Mouse (Mus musculus): ENCODE measurements around the gene Rreb1. TPM values are rescaled to one million over a fixed set of nuclear protein-coding genes. Genes with fewer than 3 reads are reported as not detected.

Gene Rreb1
- polyA plus RNA-seq, 1 experiment from 2014 or later, result 2.6 TPM

DNA sequence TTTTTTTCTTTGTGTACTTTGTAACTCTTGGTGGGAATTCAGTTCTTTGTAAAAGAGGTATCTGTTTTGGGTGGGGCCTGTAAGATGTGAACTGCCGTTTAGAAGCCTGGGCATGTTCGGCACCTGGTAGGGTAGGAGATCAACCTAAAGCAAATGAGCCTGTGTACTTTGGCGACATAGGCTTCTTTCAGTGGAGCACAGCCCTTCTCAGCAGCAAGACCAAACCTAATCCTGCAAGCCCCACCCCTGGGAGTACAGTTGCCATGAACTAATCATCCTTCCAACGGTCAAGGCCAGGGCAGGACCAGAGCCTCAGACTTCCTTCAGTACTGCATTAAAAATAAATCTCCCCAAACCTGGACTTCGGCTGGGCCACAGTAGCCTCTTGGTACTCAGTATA lies 101.4 kb downstream of the Rreb1 start:
- H3K4me2 ChIP-seq (ENCODE audit: low read length), result no peak overlapping the region
- H3K4me3 ChIP-seq (ENCODE audit: low read depth, low read length), result no peak overlapping the region
- no peaks in the 10 kb centered on the region for H3K9me3 ChIP-seq (replicated peaks; ENCODE audit: control insufficient read depth, low read length, poor library complexity, severe bottlenecking)
- no peaks in the 10 kb centered on the region; the same call in 1 of the 2 replicates for H3K4me1 ChIP-seq (ENCODE audit: control insufficient read depth, insufficient read depth, low read length)
- no peak for ATAC-seq
- H3K27me3 ChIP-seq (ENCODE audit: control insufficient read depth, insufficient read depth, low read depth, low read length), result no peaks in the 10 kb centered on the region
- H3K27ac ChIP-seq (ENCODE audit: low read length), result no peak overlapping the region
- 74% methylated on average over 5 of the region's 5 CpGs for WGBS
- no peaks in the 10 kb centered on the region for H3K36me3 ChIP-seq (ENCODE audit: control insufficient read depth, insufficient read depth, low read length)
- no peak overlapping the region for H3K9ac ChIP-seq (ENCODE audit: low read depth, low read length)

DNA sequence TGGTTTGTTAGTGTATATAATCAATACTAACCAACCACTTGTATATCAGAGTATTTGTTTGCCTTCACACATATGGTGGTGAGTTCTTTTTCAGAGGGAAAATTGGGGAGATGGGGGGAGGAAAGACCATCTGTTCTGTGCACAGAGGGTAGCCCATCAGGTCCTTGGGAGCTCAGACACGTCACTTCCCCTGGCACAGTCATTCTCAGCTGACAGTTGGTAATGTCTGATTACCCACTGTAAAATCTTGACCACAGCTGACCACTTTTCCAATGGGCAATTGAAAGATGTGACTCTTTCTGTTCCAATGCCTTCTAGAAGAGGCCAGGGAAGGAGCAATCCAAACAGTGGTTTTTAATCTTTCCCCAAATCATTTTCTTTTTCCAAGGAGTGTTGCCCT lies 101.8 kb downstream of the Rreb1 start:
- no peak for ATAC-seq
- no peaks in the 10 kb centered on the region for H3K9me3 ChIP-seq (replicated peaks; ENCODE audit: control insufficient read depth, low read length, poor library complexity, severe bottlenecking)
- no peak overlapping the region for H3K27ac ChIP-seq (ENCODE audit: low read length)
- 48% methylated on average over 1 of the region's 1 CpGs for WGBS
- no peaks in the 10 kb centered on the region; the same call in 1 of the 2 replicates for H3K4me1 ChIP-seq (ENCODE audit: control insufficient read depth, insufficient read depth, low read length)
- no peak overlapping the region for H3K4me2 ChIP-seq (ENCODE audit: low read length)
- H3K9ac ChIP-seq (ENCODE audit: low read depth, low read length), result no peak overlapping the region
- no peak overlapping the region for H3K4me3 ChIP-seq (ENCODE audit: low read depth, low read length)
- no peaks in the 10 kb centered on the region for H3K36me3 ChIP-seq (ENCODE audit: control insufficient read depth, insufficient read depth, low read length)
- no peaks in the 10 kb centered on the region for H3K27me3 ChIP-seq (ENCODE audit: control insufficient read depth, insufficient read depth, low read depth, low read length)

DNA sequence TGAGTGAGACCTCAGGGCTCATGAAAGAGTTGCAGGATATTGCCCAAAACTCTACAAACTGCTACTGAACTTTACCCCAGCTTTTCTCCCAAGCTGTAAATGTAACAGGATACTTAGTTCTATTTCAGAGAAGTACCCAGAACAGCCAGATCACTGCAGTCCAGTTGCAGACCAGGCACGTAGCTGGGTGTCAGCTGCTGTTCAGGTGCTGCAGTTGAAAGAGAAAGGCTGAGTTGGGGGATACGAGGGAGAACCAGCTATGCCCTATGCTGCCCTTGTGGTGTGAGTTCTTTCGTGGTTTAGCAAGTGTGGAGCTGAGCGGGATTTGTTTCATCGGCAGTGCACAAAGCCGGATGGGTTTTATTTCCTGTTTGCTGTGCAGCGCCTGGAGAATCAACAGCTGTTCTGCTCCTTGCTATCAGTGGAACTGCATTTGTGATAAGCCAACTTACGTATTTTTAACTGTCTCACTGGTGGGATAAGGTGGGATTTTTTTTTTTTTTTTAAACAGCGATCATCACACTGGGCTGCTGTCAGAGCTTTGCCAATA lies 102.5 kb downstream of the Rreb1 start:
- no peaks in the 10 kb centered on the region for H3K36me3 ChIP-seq (ENCODE audit: control insufficient read depth, insufficient read depth, low read length)
- no peak for ATAC-seq
- H3K9ac ChIP-seq (ENCODE audit: low read depth, low read length), result no peak overlapping the region
- no peak overlapping the region for H3K4me3 ChIP-seq (ENCODE audit: low read depth, low read length)
- H3K9me3 ChIP-seq (replicated peaks; ENCODE audit: control insufficient read depth, low read length, poor library complexity, severe bottlenecking), result no peaks in the 10 kb centered on the region
- no peaks in the 10 kb centered on the region; the same call in 1 of the 2 replicates for H3K4me1 ChIP-seq (ENCODE audit: control insufficient read depth, insufficient read depth, low read length)
- H3K27me3 ChIP-seq (ENCODE audit: control insufficient read depth, insufficient read depth, low read depth, low read length), result no peaks in the 10 kb centered on the region
- WGBS, result 78% methylated on average over 9 of the region's 9 CpGs
- no peak overlapping the region for H3K4me2 ChIP-seq (ENCODE audit: low read length)
- no peak overlapping the region for H3K27ac ChIP-seq (ENCODE audit: low read length)

DNA sequence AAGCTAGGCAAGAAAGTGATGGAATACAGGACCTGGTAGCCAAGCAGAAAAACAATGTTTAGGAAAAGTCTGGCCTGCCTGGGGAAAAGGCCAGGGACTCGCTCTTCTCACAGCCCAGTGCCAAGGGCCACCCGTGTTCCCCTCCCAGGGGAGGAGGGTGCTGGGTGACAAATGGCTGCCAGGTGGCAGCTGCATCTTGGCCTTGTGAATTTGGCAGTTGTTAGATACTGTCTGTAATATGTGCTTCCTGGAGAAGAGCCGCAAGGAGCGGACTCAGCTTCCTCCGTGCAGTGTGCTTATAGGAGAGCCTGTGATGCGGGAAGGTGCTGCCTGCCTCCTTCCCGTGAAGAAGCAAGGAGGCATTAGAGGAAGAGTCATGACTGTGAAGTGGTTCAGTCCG lies 104.3 kb downstream of the Rreb1 start:
- WGBS, result 87% methylated on average over 8 of the region's 8 CpGs
- Histone ChIP-seq H3K9ac (ENCODE audit: low read depth, low read length) (no peak overlapping the region), H3K27ac (ENCODE audit: low read length) (no peak overlapping the region), H3K4me1 (ENCODE audit: control insufficient read depth, insufficient read depth, low read length) (no peaks in the 10 kb centered on the region; the same call in 1 of the 2 replicates), H3K4me3 (ENCODE audit: low read depth, low read length) (no peak overlapping the region), H3K4me2 (ENCODE audit: low read length) (no peak overlapping the region), H3K36me3 (ENCODE audit: control insufficient read depth, insufficient read depth, low read length) (no peaks in the 10 kb centered on the region), H3K9me3 (replicated peaks; ENCODE audit: control insufficient read depth, low read length, poor library complexity, severe bottlenecking) (no peaks in the 10 kb centered on the region), H3K27me3 (ENCODE audit: control insufficient read depth, insufficient read depth, low read depth, low read length) (no peaks in the 10 kb centered on the region)
- ATAC-seq, result no peak

DNA sequence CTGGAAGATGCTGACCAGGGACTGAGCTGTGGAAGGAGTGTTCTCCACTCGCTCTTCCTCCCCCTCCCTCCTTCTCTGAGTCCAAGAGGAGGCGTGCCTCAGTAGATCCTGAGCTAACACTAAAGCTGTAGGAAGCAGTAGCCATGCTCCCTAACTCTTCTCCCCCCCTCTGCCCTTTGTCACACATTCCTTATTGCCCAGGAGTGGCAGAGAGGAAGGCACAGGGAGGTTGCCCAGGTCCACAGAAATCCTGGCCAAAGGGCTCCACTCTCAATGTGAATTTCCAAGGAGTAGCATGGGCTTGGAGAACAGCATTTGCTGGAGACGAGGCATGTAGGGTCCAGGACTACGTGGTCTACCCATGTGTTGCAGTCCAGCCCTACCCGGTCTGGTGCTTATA lies 104.8 kb downstream of the Rreb1 start:
- no peak for ATAC-seq
- no peak overlapping the region for H3K27ac ChIP-seq (ENCODE audit: low read length)
- H3K4me3 ChIP-seq (ENCODE audit: low read depth, low read length), result no peak overlapping the region
- no peaks in the 10 kb centered on the region; the same call in 1 of the 2 replicates for H3K4me1 ChIP-seq (ENCODE audit: control insufficient read depth, insufficient read depth, low read length)
- H3K36me3 ChIP-seq (ENCODE audit: control insufficient read depth, insufficient read depth, low read length), result no peaks in the 10 kb centered on the region
- WGBS, result 94% methylated on average over 5 of the region's 5 CpGs
- no peaks in the 10 kb centered on the region for H3K27me3 ChIP-seq (ENCODE audit: control insufficient read depth, insufficient read depth, low read depth, low read length)
- H3K9ac ChIP-seq (ENCODE audit: low read depth, low read length), result no peak overlapping the region
- H3K9me3 ChIP-seq (replicated peaks; ENCODE audit: control insufficient read depth, low read length, poor library complexity, severe bottlenecking), result no peaks in the 10 kb centered on the region
- H3K4me2 ChIP-seq (ENCODE audit: low read length), result no peak overlapping the region

DNA sequence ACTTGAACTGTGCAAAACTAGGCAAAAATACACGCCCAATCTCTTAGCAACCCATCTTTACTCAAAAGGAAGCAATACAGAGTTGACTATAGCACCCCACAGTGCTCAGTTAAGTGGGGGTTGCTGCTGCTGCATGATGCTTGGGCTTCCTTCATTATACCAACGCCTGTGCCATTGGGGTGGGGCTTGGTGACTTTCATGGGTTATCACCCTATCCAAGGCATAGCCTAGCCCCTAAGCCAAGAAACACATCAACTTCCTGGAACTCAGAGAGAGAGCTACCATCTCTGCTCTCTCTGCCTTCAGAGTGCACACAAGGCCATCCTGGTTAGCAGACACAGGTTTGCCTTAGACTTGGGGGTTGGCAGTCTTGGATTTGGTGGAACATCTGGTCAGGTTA lies 107.2 kb downstream of the Rreb1 start:
- ATAC-seq, result no peak
- no peaks in the 10 kb centered on the region for H3K9me3 ChIP-seq (replicated peaks; ENCODE audit: control insufficient read depth, low read length, poor library complexity, severe bottlenecking)
- 84% methylated on average over 2 of the region's 2 CpGs for WGBS

DNA sequence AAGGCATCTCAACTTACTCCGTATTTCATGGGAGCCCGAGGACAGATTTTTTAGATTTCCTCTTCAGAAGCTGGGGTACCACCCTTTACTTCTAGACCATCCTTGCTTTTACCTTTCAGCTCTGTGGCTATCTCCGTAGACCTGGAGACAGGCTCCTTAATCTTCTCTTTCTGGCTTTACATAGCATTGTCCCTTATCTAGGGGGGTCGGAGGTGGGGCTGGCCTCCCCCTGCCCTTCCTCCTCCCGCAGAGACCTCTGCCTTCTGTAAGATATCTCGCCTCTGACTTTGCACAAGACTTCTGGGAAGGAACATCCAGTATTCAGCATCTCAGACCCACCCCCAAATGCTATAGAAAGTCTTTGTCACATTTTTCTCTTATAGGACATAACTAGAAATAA lies 107.8 kb downstream of the Rreb1 start:
- ATAC-seq, result no peak
- Histone ChIP-seq H3K4me1 (ENCODE audit: control insufficient read depth, insufficient read depth, low read length) (no peaks in the 10 kb centered on the region), H3K4me2 (ENCODE audit: low read length) (no peak overlapping the region), H3K9ac (ENCODE audit: low read depth, low read length) (no peak overlapping the region), H3K4me3 (ENCODE audit: low read depth, low read length) (no peak overlapping the region), H3K27ac (ENCODE audit: low read length) (no peak overlapping the region), H3K36me3 (ENCODE audit: control insufficient read depth, insufficient read depth, low read length) (no peaks in the 10 kb centered on the region), H3K27me3 (ENCODE audit: control insufficient read depth, insufficient read depth, low read depth, low read length) (no peaks in the 10 kb centered on the region), H3K9me3 (replicated peaks; ENCODE audit: control insufficient read depth, low read length, poor library complexity, severe bottlenecking) (no peaks in the 10 kb centered on the region)
- 90% methylated on average over 6 of the region's 6 CpGs for WGBS

More for the DNA sequence above, 107.2 kb downstream of the Rreb1 start:
- H3K27ac ChIP-seq (ENCODE audit: low read length), result no peak overlapping the region
- H3K9ac ChIP-seq (ENCODE audit: low read depth, low read length), result no peak overlapping the region
- no peaks in the 10 kb centered on the region for H3K4me1 ChIP-seq (ENCODE audit: control insufficient read depth, insufficient read depth, low read length)
- H3K4me3 ChIP-seq (ENCODE audit: low read depth, low read length), result no peak overlapping the region
- no peaks in the 10 kb centered on the region for H3K27me3 ChIP-seq (ENCODE audit: control insufficient read depth, insufficient read depth, low read depth, low read length)
- no peaks in the 10 kb centered on the region for H3K36me3 ChIP-seq (ENCODE audit: control insufficient read depth, insufficient read depth, low read length)
- no peak overlapping the region for H3K4me2 ChIP-seq (ENCODE audit: low read length)

DNA sequence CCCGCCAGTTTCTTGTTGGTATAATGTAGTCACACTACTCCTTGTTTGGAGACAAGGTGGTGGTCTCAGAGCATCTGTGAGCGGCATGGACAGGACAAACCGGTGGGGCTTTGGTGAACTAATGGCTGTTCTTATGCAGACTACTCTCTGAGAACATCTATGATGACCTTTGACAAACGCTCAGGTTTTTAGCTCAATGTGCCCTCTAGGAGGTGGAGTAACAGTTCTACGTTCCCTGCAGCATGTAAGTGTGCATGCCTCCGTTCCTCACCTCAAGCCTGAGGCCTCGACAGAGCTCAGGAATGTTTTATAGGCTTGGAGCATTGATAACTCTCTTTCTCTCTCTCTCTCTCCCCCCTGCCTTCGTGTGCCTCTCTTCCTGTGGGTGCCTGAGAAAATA lies 116.6 kb downstream of the Rreb1 start:
- Histone ChIP-seq H3K9me3 (replicated peaks; ENCODE audit: control insufficient read depth, low read length, poor library complexity, severe bottlenecking) (no peaks in the 10 kb centered on the region), H3K27ac (ENCODE audit: low read length) (no peak overlapping the region), H3K4me1 (ENCODE audit: control insufficient read depth, insufficient read depth, low read length) (no peaks in the 10 kb centered on the region), H3K4me3 (ENCODE audit: low read depth, low read length) (no peak overlapping the region), H3K36me3 (ENCODE audit: control insufficient read depth, insufficient read depth, low read length) (no peaks in the 10 kb centered on the region), H3K27me3 (ENCODE audit: control insufficient read depth, insufficient read depth, low read depth, low read length) (no peaks in the 10 kb centered on the region), H3K9ac (ENCODE audit: low read depth, low read length) (no peak overlapping the region), H3K4me2 (ENCODE audit: low read length) (no peak overlapping the region)
- 88% methylated on average over 8 of the region's 8 CpGs for WGBS
- ATAC-seq, result no peak

DNA sequence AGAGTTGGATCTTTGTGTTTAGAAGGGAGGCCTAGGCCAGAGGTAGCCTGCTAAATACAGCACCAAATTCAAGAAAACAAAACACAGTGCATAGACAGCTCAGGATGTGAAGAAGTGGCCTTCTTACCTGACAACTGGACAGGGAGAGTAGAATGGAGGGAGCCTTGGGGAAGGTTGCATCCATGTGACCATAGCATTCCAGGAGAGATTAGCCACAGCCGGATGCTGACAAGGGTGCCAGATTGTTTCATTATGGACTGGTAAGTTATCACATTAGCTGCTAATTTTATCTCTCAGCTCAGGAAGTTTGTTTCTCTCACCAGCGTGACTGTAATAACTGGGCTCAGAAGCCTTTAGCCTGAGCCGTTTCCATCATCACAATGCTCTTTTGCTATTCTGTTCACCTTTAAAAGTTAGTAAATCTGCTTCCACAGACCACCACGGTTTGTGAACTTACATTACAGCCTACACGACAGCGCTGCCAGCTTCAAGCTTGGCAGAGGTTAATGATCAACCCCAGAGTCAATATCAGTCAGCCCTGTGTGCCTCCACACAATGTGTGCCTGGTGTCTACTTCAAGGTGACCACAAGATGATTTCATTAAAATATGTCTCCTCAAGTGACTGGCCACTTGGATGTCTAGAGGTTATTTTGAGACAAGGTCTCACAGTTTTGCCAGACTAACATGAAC lies 117.5 kb downstream of the Rreb1 start:
- no peak overlapping the region for H3K4me3 ChIP-seq (ENCODE audit: low read depth, low read length)
- no peak overlapping the region for H3K27ac ChIP-seq (ENCODE audit: low read length)
- 81% methylated on average over 6 of the region's 6 CpGs for WGBS

More for the DNA sequence above, 117.5 kb downstream of the Rreb1 start:
- H3K9ac ChIP-seq (ENCODE audit: low read depth, low read length), result no peak overlapping the region
- H3K27me3 ChIP-seq (ENCODE audit: control insufficient read depth, insufficient read depth, low read depth, low read length), result no peaks in the 10 kb centered on the region
- H3K9me3 ChIP-seq (replicated peaks; ENCODE audit: control insufficient read depth, low read length, poor library complexity, severe bottlenecking), result no peaks in the 10 kb centered on the region
- no peaks in the 10 kb centered on the region for H3K36me3 ChIP-seq (ENCODE audit: control insufficient read depth, insufficient read depth, low read length)
- H3K4me2 ChIP-seq (ENCODE audit: low read length), result no peak overlapping the region
- no peak for ATAC-seq
- no peaks in the 10 kb centered on the region for H3K4me1 ChIP-seq (ENCODE audit: control insufficient read depth, insufficient read depth, low read length)
